In the genomic region with DNA sequence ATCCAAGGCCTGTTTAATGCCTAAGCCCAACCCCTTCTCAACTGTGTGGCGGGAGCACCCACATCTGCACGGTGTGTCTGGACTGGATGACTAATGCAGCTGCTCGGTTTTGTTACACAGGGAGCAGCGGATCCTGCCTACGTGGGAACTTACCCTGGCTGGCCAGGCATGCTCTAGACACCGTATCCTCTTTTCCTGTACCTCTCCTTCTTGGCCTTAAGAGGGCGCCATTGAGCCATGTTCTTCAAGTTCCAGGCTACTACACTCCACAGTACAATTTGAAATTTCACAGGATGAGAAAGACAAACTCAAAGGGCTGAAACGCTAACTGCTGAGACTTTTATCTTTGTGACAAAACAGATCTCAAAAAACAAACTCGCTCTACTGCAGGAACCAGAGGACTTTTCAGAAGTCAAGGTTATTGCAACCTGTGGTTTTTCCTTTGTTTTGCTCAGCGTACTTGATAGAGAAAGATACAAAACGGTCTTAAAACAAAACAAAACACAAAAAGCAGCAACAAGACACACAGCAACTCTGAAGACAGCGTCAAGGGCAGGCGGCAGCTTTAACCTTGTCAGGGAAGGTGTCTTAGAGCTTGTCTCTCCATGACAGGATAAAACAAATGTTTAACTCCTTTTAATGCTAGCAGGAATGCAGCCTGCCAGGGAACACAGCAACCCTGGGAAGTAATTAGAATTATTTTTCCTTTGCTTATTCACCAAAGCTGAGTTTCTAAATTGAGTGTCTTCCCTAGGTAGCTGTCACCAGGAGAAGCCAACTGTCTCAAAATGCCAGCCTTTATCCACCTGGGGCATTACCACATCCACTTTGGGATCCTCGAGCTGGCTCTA, we compare ENCODE assay signal across 8 mouse cellular contexts. TPM values are rescaled to one million over a fixed set of nuclear protein-coding genes. Genes with fewer than 3 reads are reported as not detected.
A peak's percentile ranks its signal among the peaks of the same experiment; 100 is the strongest.
DNase-seq lines count a peak whose midpoint lies in the region; ATAC-seq lines count a peak whose summit lies in the region.

No protein-coding gene starts in this region.

- H3K4me1 ChIP-seq in intestine, embryonic 14.5 days (replicated peaks; ENCODE audit: control insufficient read depth, insufficient read depth, low read length) = peaks cover 25% of the 10 kb centered on the region
- peaks cover 57% of the 10 kb centered on the region for H3K4me1 ChIP-seq in megakaryocyte, embryonic 14.5 days

- no peak overlapping the region for H3K27ac ChIP-seq in intestine, embryonic 14.5 days (ENCODE audit: low read depth)

- H3K9me3 ChIP-seq in intestine, embryonic 14.5 days (ENCODE audit: control insufficient read depth, low read length) = no peaks in the 10 kb centered on the region
- no peaks in the 10 kb centered on the region for H3K9me3 ChIP-seq in megakaryocyte, embryonic 14.5 days

- H3K27me3 ChIP-seq in intestine, embryonic 14.5 days (replicated peaks; ENCODE audit: control insufficient read depth, insufficient read depth, low read length) = no peaks in the 10 kb centered on the region
- peaks cover 14% of the 10 kb centered on the region for H3K27me3 ChIP-seq in megakaryocyte, embryonic 14.5 days (replicated peaks)

- H3K4me2 ChIP-seq in intestine, embryonic 14.5 days (ENCODE audit: low read length) = peak overlapping the region; percentile 20

- H3K4me3 ChIP-seq in intestine, embryonic 14.5 days (ENCODE audit: low read depth, low read length) = no peak overlapping the region
- H3K4me3 ChIP-seq in megakaryocyte, embryonic 14.5 days (replicated peaks) = peak overlapping the region; percentile 80

- 9% methylated on average over 14 of the region's 14 CpGs for WGBS in intestine, embryonic 14.5 days

- peak; percentile 39 for DNase-seq in urinary bladder, adult 2 months (ENCODE audit: low spot score)
- DNase-seq in urinary bladder, postnatal 10 days (ENCODE audit: low spot score) = no peak
- DNase-seq in embryo, embryonic 11.5 days (ENCODE audit: low read depth, low spot score) = peak; percentile 89
- DNase-seq in gastrocnemius, postnatal 25 days = peak; percentile 69
- peak; percentile 75 for DNase-seq in intestine, embryonic 14.5 days (ENCODE audit: low spot score)
- DNase-seq in left cerebral cortex, adult 9 months (ENCODE audit: low spot score in 2 of 2) = peak; percentile 38 to 76
- DNase-seq in right cerebral cortex, adult 2 months (ENCODE audit: low spot score in 2 of 2) = peak; percentile 70 to 76

- H3K9ac ChIP-seq in intestine, embryonic 14.5 days (ENCODE audit: low read length) = no peak overlapping the region

- no peaks in the 10 kb centered on the region for H3K36me3 ChIP-seq in intestine, embryonic 14.5 days (ENCODE audit: control insufficient read depth, insufficient read depth, low read length)
- no peaks in the 10 kb centered on the region for H3K36me3 ChIP-seq in megakaryocyte, embryonic 14.5 days (replicated peaks; ENCODE audit: low read length)

- peak; percentile 81 for ATAC-seq in intestine, embryonic 14.5 days (replicated peaks; ENCODE audit: low FRiP score, low TSS enrichment, low read depth)

RNA-seq across cellular contexts. Expression of a gene that starts 44.1 kb away (rescaled TPM):
- 16.5 and 17.7 TPM in 2 replicates for polyA plus RNA-seq in urinary bladder, adult 2 months (2012; rRNA removed)
- 10 to 100 TPM; 19.1 to 21.7 TPM for total RNA-seq in gastrocnemius, postnatal 25 days (2021)
- 46.3 and 51.3 TPM in 2 replicates for polyA plus RNA-seq in intestine, embryonic 14.5 days (2014; fragmentation: Nextera tagmentation; extraction: Ambion mirVana)
- 0.09 TPM in 1 of 2 replicates, not detected in the other for polyA plus RNA-seq in megakaryocyte, embryonic 14.5 days (2012; ENCODE audit: insufficient read depth, low replicate concordance)

RNA-seq across cellular contexts. Expression of a gene that starts 49.3 kb away (rescaled TPM):
- polyA plus RNA-seq in urinary bladder, adult 2 months (2012; rRNA removed) = 6.0 and 7.6 TPM in 2 replicates
- total RNA-seq in gastrocnemius, postnatal 25 days (2021) = 1 to 10 TPM; 7.3 to 9.4 TPM
- 14.8 and 15.0 TPM in 2 replicates for polyA plus RNA-seq in intestine, embryonic 14.5 days (2014; fragmentation: Nextera tagmentation; extraction: Ambion mirVana)
- 20.8 and 61.7 TPM in 2 replicates for polyA plus RNA-seq in megakaryocyte, embryonic 14.5 days (2012; ENCODE audit: insufficient read depth, low replicate concordance)

Comparison
In these comparisons a context has a peak if more than half of its experiments do, and no peak if none do; other contexts are left out.
1. RNA of a gene that starts 44.1 kb away (polyA plus RNA-seq): 46.3 to 51.3 TPM in intestine, embryonic 14.5 days and 16.5 to 17.7 TPM in urinary bladder, adult 2 months; 0.09 TPM in megakaryocyte, embryonic 14.5 days; every median in the first group is over 10 times any median in the second.